Mouse (Mus musculus) large intestine, adult 2 months (tissue): ENCODE results near the gene Tnfrsf13b. TPM values are rescaled to one million over a fixed set of nuclear protein-coding genes. Genes with fewer than 3 reads are reported as not detected.
A peak's percentile ranks its signal among the peaks of the same experiment; 100 is the strongest.

Experiments
- DNase-seq: peaks from one replicate; pipeline ENCODE4 v3.0.0-alpha.2; 2012; ENCODE audit warnings: low read depth, low spot score
- WGBS: fragments of 180-500 bp; shearing (Covaris S2); methylation state at CpG from one replicate; pipeline ENCODE4 v1.1.7; 2018; 5-methylcytosine and 5-hydroxymethylcytosine counted together
- polyA plus RNA-seq: library from polyadenylated mRNA; depleted of rRNA; stranded (reverse); fragments of >200 nt; gene quantifications from 2 replicates; pipeline ENCODE4 v1.2.3, GENCODE M21; 2012; rRNA removed

Gene Tnfrsf13b
- polyA plus RNA-seq, result 12.8 and 26.9 TPM in 2 replicates

- no peak for DNase-seq
- 77% methylated on average over 23 of the region's 23 CpGs for WGBS
Measured at GRCm38 (mm10) chr11:61126606-61127355, at the start of gene Tnfrsf13b. Tnfrsf13b (plus strand) TSS chr11:61126755.

DNA sequence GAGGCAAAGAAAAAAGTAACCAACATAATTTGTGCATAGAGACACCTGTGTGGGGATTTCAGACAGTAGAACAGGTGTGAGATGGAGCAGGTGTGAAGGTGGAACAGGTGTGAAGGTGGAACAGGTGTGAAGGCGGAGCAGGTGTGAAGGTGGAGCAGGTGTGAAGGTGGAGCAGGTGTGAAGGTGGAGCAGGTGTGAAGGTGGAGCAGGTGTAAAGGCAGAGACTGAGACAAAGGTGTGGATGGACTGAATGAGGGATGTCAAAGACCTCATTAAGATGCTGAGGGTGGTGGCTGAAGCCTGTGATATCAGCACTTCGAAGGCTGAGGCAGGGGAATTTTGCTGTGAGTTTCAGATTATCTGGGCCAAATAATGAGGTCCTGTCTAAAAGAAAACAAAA, 44.9 kb upstream of the Tnfrsf13b start:
- WGBS, result 85% methylated on average over 2 of the region's 2 CpGs
- DNase-seq, result no peak

DNA sequence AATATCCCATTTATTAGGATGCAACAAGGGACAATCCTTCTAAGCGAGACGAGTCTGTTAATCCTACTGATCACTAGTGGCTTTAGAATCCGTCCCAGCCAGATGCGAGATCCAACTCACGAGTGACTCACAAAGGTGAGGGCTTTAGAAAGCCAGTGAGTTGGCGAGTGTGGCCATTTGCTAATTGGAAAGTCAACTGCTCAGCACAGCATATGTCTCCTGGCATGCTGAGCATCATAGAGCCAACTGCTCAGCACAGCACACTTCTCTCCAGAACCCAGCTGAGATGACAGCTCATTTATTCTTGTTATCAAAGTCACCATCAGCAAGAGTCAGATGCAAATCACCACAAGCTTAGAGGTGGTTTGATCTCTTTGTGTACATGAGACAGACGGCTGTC, 36.4 kb upstream of the Tnfrsf13b start:
- WGBS, result 79% methylated on average over 7 of the region's 7 CpGs

DNA sequence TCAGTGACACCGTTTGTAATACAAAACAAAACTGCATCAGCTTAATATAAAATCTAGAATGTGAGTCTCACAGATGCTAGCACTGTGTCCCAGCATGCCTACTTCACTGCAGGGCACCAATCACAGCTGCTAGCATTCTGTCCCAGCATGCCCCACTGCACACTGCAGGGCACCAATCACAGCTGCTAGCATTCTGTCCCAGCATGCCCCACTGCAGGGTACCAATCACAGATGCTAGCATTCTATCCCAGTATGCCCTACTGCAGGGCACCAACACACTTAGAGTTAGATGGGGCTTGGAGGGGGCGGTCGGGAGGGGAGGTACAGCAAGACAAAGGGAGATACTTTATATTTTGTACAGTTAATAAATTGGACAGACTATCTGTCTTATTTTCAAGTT, 35.4 kb upstream of the Tnfrsf13b start:
- 60% methylated on average over 3 of the region's 3 CpGs for WGBS
- no peak for DNase-seq

More for the DNA sequence above, 36.4 kb upstream of the Tnfrsf13b start:
- no peak for DNase-seq

DNA sequence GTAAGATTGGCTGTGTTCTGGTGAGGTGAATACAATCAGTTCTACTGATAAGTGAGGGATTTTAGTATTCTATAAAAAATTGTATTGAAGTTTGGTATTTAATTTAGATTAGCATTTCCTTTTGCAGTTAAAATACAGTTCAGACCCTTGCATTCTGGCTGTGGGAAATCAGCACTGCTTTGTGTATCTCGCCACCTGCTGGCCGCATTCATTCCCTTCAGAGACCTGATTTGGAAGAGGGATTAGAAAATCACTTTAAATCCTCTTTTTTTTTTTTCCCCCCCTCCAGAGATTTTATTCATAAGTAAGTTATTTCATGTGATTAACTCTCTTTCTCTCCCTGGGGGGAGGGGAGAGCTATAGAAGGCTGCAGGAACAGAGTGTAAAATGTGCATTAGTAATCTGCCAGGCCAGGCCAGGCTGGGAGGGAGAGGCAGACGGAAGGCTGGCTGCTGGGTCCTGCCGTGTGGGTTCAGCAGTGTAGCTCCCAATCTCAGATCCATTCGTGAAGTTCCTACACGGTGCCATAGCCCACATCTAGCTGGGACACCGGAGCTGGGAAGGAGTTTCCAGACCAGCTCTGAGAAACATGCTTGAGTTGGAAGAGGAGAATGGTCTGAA, 34.8 kb upstream of the Tnfrsf13b start:
- DNase-seq, result no peak
- WGBS, result 25% methylated on average over 7 of the region's 7 CpGs

DNA sequence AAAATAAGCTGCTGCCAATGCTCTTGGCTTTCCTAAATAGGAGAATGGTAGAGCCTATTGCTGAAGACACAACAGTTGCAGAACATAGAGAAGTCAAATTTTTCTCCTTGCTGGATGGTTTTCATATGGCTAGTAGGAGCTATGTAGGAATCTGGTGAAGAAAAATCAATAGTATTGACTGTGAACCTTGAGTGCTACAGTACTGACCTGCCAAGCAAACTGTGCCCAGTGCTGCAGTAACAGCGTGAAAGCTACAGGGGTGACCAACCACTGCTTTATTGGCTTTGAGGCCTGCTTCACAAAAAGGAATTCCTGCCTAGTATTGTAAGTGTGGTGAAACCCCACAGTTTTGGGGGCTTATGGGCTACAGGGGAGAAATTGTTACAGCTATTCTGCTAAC, 28.5 kb upstream of the Tnfrsf13b start:
- 76% methylated on average over 1 of the region's 1 CpGs for WGBS
- DNase-seq, result no peak

- 54% methylated on average over 13 of the region's 13 CpGs for WGBS
- no peak for DNase-seq
Measured at GRCm38 (mm10) chr11:61102397-61103339, 23.9 kb upstream of the Tnfrsf13b start.

GRCm38 (mm10) chr11:61104241-61104901, 22.2 kb upstream of the Tnfrsf13b start:
- WGBS, result 21% methylated on average over 20 of the region's 20 CpGs

DNA sequence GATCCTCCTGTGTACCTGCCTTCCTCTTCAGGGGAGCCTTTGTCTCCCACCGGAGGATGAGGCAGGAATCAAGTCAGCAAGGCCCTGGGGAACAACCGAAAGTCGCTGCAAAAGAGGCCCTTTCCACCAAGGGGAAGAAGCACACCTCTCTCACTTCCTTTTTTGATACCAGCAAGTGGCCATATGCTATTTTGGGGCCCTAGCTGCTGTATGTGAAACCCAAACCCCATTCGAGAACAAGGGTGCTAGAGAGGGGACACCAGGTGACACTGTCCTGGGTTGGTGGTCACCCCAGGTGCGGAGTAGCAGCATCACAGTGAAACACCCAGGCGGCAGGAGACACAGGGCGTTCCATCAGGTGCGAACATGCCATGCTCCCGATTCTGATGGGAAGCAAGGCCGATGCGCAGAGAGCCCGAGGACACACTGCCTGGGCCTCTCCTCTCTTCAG, 17.6 kb upstream of the Tnfrsf13b start:
- no peak for DNase-seq
- WGBS, result 81% methylated on average over 12 of the region's 12 CpGs

More at GRCm38 (mm10) chr11:61104241-61104901, 22.2 kb upstream of the Tnfrsf13b start:
- peak; percentile 75 for DNase-seq

DNA sequence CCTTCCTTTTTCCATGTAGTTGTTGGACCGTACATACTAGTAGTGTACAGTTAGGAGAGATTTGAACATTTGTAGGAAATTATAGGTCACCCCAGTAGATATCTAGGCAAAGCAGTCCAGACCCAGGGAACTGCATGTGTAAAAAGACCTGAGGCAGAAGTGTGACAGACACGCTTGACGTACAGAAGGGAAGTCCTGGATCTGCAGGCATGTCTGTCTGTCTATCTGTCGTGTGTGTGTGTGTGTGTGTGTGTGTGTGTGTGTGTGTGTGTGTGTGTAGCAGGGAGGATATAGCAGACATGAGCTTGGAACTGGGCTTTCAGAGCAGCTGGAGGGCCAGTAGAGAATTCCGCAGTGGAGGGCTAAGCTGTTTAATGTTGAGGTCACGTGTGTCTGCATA, 16.8 kb upstream of the Tnfrsf13b start:
- WGBS, result 85% methylated on average over 6 of the region's 6 CpGs

DNA sequence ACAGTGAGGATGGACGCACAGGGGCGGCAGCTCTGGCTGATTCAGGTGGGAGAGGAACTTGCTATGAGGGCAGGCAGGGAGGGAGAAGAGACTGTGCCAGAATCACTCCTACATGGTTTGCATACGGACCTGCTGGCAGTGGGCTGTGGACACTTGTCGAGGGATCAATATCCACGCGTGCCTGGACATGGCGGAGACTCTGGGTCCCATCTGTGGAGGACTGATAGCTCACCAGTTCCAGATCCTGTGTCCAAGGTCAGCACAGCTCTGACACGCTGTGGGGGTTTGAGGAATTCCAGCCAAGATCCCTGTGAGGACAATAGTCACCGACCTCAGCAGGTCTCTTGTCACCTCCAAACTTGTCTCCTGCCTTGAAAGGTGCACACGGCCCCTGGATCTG, 16.4 kb upstream of the Tnfrsf13b start:
- DNase-seq, result no peak
- WGBS, result 68% methylated on average over 10 of the region's 10 CpGs

More for the DNA sequence above, 16.8 kb upstream of the Tnfrsf13b start:
- no peak for DNase-seq

DNA sequence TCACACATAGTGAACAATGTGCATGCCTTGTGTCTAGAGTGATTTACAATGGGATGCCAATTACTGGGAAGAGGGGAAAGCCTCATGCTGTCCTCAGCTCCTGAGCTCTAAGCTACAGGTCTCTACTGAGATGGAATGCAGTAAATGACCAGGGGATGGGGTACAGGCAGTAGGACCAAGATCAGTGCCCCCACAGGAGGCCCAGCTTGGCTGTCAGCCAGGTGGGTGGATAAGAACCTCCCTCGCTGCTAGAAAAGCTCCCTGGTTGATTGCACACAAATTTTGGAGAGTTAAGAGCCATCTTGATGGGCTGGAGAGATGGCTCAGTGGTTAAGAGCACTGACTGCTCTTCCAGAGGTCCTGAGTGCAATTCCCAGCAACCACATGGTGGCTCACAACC, 15.6 kb upstream of the Tnfrsf13b start:
- 33% methylated on average over 1 of the region's 1 CpGs for WGBS
- DNase-seq, result no peak

DNA sequence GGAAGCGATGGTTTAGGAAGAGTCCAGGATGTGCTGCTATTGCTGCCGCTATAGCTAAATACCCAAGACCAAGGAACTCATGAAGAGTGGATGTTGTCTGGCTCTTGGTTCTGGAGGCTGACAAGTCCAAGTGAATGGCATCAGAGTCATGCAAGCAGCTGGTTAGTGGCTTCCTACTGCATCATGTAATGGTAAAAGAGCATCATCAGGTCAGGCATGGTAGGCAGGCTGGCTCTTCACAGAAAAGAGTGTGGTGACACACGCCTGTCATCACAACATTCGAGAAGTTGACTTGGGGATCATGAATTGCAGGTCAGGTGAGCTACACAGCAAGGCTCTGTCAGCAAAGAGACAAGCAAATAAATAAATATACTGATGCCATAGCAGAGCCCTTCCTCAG, 15.1 kb upstream of the Tnfrsf13b start:
- DNase-seq, result no peak
- WGBS, result 92% methylated on average over 4 of the region's 4 CpGs

- 53% methylated on average over 8 of the region's 8 CpGs for WGBS
- DNase-seq, result no peak
Measured at GRCm38 (mm10) chr11:61112323-61112995, 14.1 kb upstream of the Tnfrsf13b start.

DNA sequence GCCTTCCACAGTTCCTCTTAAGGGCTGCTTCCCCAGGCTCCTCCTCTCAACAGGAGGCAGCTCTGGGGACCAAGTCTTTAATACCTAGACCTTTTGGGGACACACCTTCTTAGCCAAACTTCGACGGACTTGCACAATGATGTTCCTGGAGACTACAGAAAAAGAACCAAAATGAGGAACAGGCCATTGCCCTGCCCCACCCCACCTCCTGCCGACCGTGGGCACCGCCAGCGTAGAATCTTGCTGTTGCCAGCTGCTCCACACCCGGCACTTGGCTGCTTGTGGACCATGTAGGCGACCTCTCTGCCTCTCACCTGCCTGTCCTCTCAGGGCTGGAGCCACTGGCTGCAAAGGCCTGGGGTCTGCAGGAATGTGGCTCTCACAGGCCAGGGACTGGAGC, 10.3 kb upstream of the Tnfrsf13b start:
- WGBS, result 35% methylated on average over 8 of the region's 8 CpGs
- no peak for DNase-seq

DNA sequence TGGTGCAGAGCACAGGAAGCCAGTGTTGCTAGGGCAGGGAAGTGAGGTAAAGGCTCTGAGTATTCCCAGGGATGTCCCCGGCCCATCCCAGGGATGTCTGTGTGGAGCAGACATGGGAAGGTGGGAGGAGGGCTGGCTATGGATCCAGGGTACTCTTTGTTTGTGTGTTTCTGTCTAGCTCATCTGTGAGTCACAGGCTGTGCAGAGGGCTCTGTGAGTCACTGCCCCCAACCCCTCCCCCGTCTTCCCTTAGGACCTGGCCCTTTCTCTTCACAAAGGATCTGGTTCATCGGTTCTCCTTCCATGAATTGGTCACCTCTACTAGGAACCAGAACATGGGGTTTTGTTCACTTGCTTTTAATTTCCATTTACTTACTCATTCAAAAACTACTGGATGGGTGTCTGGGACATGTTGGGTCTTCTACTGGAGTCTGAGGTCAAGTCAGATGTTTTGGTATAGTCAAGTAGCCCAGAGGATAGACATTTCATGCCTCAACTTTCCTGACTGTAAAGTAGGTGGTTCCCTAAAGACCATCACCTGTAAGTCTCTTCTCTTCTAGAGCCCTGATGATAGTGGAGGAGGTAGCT, 6.5 kb upstream of the Tnfrsf13b start:
- DNase-seq, result no peak
- WGBS, result 75% methylated on average over 3 of the region's 3 CpGs

GRCm38 (mm10) chr11:61122283-61122768, 4.2 kb upstream of the Tnfrsf13b start:
- DNase-seq, result no peak
- 82% methylated on average over 9 of the region's 9 CpGs for WGBS

DNA sequence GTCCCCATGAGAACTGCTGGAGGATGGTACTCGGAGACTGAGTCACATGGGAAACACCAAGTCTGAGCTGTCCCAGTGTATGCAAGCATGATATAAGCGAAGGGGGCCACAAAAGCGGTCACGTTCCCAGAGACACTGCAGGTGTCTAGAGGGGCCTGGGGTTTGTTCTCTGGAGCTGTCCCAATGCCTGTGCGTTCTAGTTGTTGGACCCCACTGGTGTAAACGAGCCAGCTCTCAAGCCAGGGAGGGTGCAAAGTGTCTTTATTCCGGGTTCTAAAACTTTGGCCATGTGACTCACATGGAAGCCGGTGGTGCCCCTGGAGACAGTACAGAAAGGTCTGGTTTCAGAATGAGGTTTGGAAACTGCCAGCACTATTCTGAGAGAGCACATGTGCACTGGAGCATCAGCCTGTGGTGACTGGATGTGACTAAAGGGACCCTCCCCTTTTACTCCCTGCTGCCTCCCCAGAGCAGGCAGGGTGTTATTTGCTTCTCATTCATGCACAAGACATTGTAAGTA, 3.7 kb upstream of the Tnfrsf13b start:
- WGBS, result 88% methylated on average over 8 of the region's 8 CpGs
- no peak for DNase-seq
